Mouse (Mus musculus) induced T-regulatory cell, adult 2 months (primary cell): ENCODE measurements around the gene C2cd4a.

Experiments used
- DNase-seq: peaks from one replicate; pipeline ENCODE4 v3.0.0-alpha.2; 2012; ENCODE audit warnings: low read depth

C2cd4a gene

DNA sequence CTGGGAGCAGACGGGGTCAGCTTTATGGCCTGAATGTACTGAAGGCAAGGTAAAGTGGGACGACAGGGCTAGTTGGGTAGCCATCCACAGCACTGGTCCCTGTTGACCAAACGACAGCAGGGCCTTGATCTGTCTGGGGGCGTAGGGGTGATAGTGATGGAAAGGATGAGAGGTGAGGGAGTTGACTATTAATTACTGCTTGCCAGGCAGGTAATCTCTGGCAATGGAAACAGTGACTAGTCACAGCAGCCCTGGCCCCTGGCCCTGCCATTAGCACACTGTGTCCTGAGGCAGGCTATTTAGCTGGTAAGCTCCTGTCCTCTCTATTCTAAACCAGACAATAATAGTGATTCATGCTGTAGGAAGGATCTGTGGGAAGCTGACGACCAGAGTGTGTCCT is 39.7 kb downstream of the C2cd4a start:
- no peak for DNase-seq

DNA sequence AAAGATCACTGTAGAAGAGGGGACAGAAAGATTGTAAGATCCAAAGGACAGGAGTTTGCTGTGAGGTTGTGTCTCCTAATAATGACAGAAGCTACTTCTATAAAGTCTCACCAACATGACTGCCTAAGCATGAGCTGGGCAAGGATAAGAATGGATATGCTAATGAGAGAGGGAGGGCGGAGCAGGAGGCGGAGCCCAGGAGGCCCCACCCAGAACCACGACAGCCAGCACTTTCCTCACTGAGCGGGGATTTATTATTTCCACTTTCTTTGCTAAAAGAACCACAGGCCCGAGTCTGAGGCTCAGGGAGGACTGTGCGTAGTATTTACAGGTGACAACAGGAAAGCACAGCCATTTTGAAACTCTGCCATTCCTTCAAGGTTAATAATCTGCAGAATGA is 44.5 kb downstream of the C2cd4a start:
- DNase-seq = peak; percentile 22

DNA sequence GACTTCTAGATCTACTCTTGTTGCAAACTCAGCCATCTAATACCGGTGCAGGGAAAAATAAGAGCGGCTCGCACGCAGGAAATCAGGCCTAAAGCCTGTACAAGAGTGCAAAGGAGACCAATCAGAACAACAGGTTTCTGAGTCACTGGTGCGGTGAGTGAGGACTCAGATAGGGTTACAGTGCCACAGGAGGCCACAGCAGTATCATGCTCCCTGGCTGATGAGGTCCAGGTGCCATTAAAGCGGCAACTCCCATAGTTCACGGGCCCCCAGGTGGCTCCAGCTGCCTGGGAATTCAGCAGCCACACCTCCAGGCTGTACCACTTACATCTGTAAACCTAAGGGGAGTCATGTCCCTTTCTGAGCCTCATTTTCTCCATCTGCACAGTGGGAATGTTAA is 45.8 kb downstream of the C2cd4a start:
- DNase-seq = no peak

GRCm38 (mm10) chr9:67783925-67784324 is 48.2 kb downstream of the C2cd4a start:
- DNase-seq = peak; percentile 52

DNA sequence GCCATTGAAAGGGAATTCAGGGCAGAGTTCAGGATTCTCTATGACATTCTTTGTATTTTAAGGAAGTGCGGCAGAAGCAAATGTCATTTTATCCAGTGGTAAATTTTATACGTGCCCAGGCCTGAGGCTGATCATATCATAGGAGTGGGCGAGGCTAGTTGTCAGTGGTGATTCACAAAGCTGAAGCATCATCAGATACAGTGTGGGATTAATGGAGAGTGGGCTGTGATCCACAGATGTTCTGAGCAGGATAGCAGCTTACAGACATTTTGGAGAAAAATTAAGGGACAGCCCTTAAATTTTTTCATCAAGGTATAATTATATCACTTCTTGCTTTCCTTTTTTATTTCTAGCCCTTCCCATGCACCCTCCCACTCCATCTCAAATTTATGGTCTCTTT is 48.7 kb downstream of the C2cd4a start:
- no peak for DNase-seq

- no peak for DNase-seq
These were observed 49.3 kb downstream of the C2cd4a start for GRCm38 (mm10) chr9:67782786-67783185.
